Mouse (Mus musculus) myocyte (in vitro differentiated cells): ENCODE data around the gene Wnt7b.

Experiments
- CEBPB ChIP-seq: IDR thresholded peaks from 2 replicates; pipeline ENCODE4 v1.6.1; 2011; ENCODE audit warnings: mild to moderate bottlenecking, moderate library complexity; ENCODE audit not compliant: poor library complexity, insufficient read depth, severe bottlenecking
- E2F4 ChIP-seq: IDR thresholded peaks from one replicate; pipeline ENCODE4 v1.6.1; 2011; ENCODE audit warnings: mild to moderate bottlenecking, control low read depth, moderate library complexity; ENCODE audit not compliant: insufficient read depth
- MAX ChIP-seq: IDR thresholded peaks from one replicate; pipeline ENCODE4 v1.6.1; 2011; ENCODE audit warnings: low read depth, mild to moderate bottlenecking, control low read depth
- MYOD1 ChIP-seq, 3 experiments: IDR thresholded peaks; one replicate each; pipeline ENCODE4 v1.6.1; 2011; ENCODE audit warnings: control low read depth in 2 of 3, low read depth in 2 of 3, mild to moderate bottlenecking in 2 of 3, moderate library complexity in 1 of 3; ENCODE audit not compliant: insufficient read length in 2 of 3, control insufficient read depth in 1 of 3
- POLR2A ChIP-seq: IDR thresholded peaks from one replicate; pipeline ENCODE4 v1.6.1; 2011; ENCODE audit warnings: low read depth, mild to moderate bottlenecking, control low read depth, moderate library complexity; ENCODE audit not compliant: insufficient read length
- POLR2AphosphoS2 ChIP-seq: IDR thresholded peaks from one replicate; pipeline ENCODE4 v1.6.1; 2011; ENCODE audit warnings: low read depth, control low read depth; ENCODE audit not compliant: insufficient read length
- REST ChIP-seq: IDR thresholded peaks from one replicate; pipeline ENCODE4 v1.6.1; 2011; ENCODE audit warnings: mild to moderate bottlenecking, control low read depth, moderate library complexity; ENCODE audit not compliant: insufficient read depth, insufficient read length
- USF1 ChIP-seq: IDR thresholded peaks from one replicate; pipeline ENCODE4 v1.6.1; 2011; ENCODE audit warnings: low read depth, mild to moderate bottlenecking, control low read depth, moderate library complexity

- TF ChIP-seq USF1 (no peak), POLR2A (no peak), REST (no peak), POLR2AphosphoS2 (no peak), MYOD1 (IDR thresholded peaks at IDR 0.05; ENCODE audit: control insufficient read depth in 1 of 3, insufficient read length in 2 of 3, low read depth in 2 of 3) (no peak), E2F4 (no peak), MAX (no peak), CEBPB (no peak)
Observed at GRCm38 (mm10) chr15:85545369-85545768, 36.9 kb downstream of the Wnt7b start.
